Mouse (Mus musculus) erythroblast, adult 5-6 weeks (primary cell): ENCODE results near the gene Ppdpf. TPM values are rescaled to one million over a fixed set of nuclear protein-coding genes. Genes with fewer than 3 reads are reported as not detected.

ENCODE experiments used
- ATAC-seq: replicated peaks from 2 replicates; pipeline ENCODE4 v1.8.0; 2016; ENCODE audit warnings: moderate number of reproducible peaks, mild to moderate bottlenecking, moderate TSS enrichment, inconsistent platforms; ENCODE audit not compliant: poor library complexity, low FRiP score, severe bottlenecking
- total RNA-seq, 2 experiments: library from RNA; stranded (forward) in 1 of 2; stranded (reverse) in 1 of 2; fragments of 150-400 nt in 1 of 2; fragments of 200-764, 138-1000 nt in 1 of 2; gene quantifications; 2 replicates each; pipeline versions ENCODE4 v1.2.3 to v1.2.4; 2015 to 2017; ENCODE audit warnings: low replicate concordance in 2 of 2

Ppdpf gene
- total RNA-seq, 2 experiments from 2014 or later: 6.9 to 74.6 TPM

DNA sequence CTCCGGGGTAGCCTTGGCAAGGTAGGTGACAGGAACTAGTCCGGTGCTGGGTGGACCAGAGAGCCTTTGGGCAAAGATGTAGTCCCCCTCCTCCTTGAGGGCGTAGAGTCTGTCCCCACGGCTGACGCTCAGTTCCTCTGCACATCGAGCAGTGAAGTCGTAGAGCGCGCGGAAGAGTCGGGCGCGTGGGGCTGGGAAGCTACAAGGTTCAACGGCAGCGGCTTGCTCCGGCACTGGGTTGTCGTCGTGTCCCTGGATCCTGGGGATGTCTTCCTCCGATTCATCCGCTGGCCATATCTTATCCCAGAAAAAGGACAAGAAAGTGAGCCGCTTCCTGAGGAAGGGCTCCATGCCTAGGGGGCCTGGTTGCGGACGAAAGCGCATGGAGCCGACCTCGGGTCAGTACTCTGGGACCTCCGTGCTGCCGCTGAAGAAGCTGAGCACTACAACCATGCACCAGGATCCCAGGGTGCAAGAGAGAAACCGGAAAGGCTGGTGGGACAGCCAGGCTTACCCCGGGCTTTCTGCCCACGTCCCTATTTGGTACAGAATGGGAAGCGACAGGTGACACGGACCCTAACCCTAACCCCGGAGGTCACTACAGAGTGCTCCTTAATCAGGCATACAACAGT lies 25.5 kb downstream of the Ppdpf start:
- 0 out of 2 replicates have a peak, but pooled peaks have one; percentile 27 for ATAC-seq

- ATAC-seq: peak; percentile 73
These were observed 26.0 kb downstream of the Ppdpf start, which contains the start of gene Srms for GRCm38 (mm10) chr2:181213021-181213445. Srms (minus strand) TSS chr2:181213185.

DNA sequence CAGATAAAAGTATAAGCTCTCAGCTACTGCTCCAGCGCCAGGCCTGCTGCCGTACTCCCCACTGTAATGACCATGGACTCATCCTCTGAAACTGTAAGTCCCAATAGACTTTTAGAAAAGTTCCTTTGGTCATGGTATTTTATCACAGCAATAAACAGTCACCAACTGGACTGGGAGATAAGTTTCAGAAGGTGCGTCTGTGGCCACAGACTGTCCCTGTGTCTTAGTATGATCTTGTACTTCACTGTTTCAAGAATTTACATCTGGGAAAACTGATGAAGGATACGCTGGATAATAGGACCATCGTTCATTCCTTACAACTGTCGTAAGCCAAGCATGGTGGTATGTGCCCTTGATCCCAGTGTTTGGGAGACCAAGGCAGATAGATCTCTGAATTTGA lies 29.0 kb downstream of the Ppdpf start:
- no peak for ATAC-seq

- no peak for ATAC-seq
These were observed 31.9 kb downstream of the Ppdpf start for GRCm38 (mm10) chr2:181218881-181219485.

- 0 out of 2 replicates have a peak, but pooled peaks have one; percentile 36 for ATAC-seq
These were observed 32.6 kb downstream of the Ppdpf start, which contains the start of gene Fndc11 for GRCm38 (mm10) chr2:181219538-181220216. Fndc11 (plus strand) TSS chr2:181220013.

DNA sequence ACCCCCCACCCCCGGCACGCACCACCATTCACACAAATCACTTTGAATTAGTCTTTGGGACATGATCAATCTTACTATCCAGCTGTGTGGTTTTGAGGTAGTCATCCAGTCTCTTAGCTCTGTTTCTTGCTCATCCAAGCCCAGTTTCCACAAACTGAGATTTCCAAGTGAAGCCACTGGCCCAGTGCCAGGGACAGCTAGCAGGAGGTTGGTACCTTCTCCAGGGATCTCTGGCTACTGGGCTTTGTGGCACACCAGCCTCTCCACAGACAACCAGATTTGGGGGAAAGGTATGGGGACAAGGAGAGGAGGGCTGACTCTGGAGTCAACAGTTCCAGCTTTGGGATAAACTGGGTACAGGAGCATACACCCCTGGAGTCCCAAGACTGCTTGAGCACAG lies 33.3 kb downstream of the Ppdpf start:
- ATAC-seq: no peak

- ATAC-seq: no peak
These were observed 37.9 kb downstream of the Ppdpf start for GRCm38 (mm10) chr2:181224994-181225393.

GRCm38 (mm10) chr2:181227122-181227521 lies 40.1 kb downstream of the Ppdpf start:
- ATAC-seq: no peak

DNA sequence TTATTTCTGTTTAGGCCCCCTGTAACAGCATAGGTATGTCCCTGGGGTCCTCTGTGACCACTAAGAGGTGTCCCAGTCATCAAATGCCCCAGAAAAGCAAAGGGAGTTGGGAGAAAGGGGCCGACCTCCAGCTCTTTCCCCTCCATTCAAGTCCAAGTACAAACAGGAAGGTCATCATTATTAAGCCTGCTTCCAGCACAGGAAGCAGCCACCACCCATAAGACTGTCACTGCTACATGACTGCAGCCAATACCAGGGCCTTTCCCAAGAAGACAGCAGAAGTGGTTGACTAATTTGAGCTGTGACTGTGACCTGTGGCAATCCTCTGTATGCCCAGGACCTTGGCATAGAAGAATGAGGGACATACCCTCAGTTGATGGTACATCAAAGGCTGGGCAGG lies 41.3 kb downstream of the Ppdpf start:
- ATAC-seq: no peak

GRCm38 (mm10) chr2:181231171-181231570 lies 44.1 kb downstream of the Ppdpf start:
- ATAC-seq: no peak

- ATAC-seq: no peak
These were observed 46.4 kb downstream of the Ppdpf start for GRCm38 (mm10) chr2:181233443-181233842.

DNA sequence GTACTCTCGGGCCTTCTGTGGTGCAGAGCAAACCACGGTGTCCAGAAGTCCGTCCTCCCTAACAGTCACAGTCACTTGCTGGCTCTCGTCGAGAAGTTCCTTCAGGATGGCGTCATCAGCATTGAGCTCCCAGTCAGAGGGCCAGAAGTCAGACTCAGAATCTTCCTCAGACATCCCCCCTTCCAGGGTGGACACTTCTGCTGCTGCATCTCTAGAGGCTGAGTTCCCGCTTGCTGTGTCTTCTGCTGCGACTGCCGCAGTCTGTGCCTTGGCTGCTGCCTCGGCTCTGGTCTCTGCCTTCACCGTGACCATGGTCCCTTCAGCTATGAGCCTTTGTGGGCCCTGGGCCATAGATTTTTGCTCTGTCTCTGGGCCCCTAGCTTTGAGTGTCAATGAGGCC lies 47.6 kb downstream of the Ppdpf start:
- ATAC-seq: no peak

- no peak for ATAC-seq
These were observed 48.9 kb downstream of the Ppdpf start for GRCm38 (mm10) chr2:181235681-181236566.

GRCm38 (mm10) chr2:181237251-181238014 lies 50.4 kb downstream of the Ppdpf start:
- no peak for ATAC-seq

DNA sequence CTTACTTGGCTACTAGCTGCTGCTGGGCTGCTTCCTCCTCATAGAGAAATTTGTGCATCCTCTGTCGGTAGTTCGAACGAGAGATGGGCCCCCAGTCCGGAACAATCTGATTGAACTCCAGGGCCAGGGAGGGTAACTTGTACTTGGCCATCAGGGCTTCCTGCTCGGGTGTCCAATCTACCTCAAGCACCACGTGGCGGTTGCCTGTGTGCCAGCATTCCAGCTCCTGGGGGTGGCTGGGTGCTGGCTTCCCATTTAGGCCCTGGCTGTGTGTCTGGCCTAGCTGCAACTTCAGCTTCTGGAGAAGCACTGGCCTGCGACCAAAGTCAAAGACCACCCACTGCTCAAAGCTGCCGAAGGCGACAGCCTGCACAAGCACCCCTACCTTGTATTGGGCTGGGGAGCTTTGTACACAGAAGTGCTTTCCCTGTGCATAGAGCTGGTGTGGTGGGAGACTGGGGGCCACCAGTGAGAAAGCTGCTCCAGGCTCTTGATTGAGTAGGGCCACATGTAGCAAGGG lies 51.1 kb downstream of the Ppdpf start:
- ATAC-seq: no peak
